Mouse (Mus musculus): ENCODE data around the gene Tmem212.
A peak's percentile ranks its signal among the peaks of the same experiment; 100 is the strongest.

The Tmem212 gene

DNA sequence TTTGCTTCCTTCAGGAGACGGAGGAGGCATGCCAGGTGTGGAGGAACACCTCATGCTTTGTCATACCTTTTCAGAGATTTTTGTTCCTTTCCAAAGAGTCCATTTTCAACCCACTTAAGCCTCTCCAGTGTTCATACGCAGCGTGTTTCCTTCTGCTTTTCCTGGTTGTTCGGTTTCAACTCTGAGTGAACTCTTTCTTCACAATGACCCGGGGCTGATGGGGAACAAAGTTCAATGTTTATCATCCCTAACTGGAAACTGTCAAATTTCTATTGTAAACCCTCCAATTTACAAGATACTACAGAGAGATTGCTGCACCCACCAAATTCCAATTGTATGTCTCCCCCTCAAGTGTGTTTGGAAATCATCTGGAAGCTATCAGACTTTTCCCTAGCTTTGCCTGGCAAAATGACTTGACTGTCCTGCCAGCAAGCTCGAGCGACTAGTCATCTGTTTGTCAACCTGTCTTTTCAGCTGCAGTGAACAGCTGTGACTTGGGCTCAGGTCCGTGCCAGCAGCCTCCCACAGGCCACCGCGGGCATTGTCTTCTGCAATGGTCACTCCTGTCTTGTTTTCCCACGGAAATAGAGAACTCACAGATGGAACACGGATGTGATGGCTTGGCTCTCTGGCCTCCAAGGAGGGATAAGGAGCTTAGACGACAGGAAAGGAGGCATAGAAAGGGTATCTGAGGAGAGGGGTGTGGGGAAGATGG lies 3.0 kb upstream of the Tmem212 start:
- no peak for DNase-seq (ENCODE audit: low read depth, low spot score)

DNA sequence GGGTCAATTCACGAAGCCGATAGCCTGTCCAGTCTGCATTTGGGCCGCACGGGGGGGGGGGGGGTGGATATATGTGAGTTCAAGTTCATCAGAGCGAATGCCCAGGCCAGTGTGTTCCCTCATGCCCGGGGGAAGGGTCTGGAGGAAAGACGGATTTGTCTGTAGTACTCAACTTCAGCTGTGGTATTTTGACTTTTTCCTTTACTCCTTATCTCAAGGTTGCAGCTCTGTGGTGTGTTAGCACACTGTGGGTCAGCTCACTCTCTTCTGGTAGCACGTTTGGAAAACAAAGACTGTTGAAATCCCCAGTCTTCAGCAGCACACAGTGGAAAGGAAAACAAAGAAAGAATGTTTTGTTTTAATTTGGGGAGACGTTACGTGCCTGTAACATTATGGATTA lies 2.0 kb upstream of the Tmem212 start:
- no peak for DNase-seq (ENCODE audit: low read depth, low spot score)

- no peak for DNase-seq (ENCODE audit: low read depth, low spot score)
Observed at GRCm38 (mm10) chr3:27886578-27886977, 9.6 kb downstream of the Tmem212 start.

DNA sequence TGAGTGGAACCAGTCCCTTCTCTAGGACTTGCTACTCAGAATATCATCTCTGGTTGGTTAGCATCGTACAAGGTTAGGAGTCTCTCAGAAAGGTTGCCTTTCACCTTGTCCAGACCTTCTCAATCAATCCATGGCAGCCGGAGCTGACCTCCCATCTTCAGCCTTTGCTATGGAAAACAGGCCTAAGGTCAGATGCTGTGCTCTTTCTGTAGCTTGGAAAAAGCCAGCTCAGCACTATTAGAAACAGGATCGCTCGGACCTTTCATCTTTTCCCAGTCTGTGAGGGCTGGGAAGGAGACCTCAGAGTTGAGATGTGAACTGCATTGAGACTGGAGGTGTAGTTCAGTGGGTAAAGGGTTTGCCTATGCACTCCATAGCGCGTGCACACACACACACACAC lies 10.6 kb downstream of the Tmem212 start:
- DNase-seq (ENCODE audit: low read depth, low spot score): no peak

DNA sequence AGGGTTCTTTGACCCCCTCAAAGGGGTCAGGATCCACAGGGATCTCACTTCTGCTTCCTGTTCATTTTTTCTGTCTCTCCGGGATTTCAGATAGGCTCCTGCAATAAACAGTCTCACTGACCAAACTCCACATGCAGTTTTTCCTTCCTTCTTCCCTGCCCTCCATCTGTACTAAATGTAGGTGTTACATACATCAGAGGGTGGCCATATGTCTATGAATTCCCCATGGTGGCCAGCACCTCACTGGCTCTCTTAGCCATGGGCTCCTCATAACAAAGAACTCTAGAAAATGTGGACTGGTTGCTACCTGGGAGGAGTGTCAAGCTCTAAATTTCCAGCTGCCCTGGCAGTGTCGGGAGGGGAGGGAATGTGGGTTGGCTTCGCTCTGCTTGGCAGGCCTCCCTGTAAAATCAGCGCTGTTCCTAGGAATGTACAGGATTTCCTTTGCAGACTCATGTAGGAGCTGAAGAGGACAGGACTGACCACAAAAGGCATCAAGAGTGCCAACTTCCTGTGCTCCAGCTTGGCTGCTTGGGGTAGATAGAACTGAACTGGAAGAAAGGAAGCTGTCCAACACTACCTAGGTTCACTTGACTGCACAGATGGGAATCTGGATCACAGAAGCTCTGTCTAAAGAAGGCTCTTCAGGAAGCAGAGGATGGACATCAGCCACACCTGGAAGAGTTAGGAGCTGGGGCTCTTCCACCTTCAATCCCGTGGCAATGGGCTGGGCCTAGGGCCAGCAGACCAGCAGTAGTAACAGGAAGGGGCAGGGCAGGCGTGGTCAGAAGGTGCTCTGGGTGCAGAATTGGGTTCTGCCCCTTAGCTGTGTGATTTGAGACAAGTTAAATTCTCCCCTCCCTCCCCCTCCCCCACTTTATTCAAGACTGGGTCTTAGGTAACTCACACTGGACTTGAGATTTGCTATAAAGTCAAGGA lies 14.0 kb downstream of the Tmem212 start:
- no peak for DNase-seq (ENCODE audit: low read depth, low spot score)

DNA sequence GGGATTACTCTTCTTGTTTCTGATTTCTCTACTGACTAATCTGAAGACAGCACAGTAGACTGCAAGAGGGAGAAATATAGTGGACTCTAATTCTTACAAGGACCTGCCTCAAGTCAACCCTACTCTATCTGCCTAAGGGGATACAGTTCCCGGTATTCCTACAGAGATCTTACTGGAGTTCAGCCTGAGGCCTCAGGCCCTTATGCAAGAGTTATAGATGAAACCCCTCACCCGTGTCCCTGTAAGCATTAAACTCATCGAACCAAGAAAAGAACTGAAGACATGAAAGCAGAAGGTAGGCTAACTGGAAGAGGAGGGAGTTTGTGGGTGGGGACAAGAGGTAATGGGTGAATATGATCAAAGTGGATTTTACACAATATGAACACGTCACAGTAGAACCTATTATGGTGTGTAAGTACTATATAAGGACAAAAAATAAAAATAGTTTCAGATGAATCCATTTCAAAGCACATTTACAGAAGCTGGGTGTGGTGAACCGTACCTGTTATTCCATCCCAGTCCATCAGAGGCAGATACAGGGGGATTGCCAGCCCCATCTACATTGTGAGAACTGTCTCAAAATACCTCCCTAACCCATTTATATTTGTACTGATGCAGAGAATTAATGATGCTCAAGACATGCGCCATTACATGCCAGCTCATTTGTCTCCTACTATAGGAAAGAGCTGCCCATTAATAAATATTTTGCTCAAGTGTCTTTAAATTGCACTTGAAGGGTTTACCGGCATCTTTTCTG lies 17.1 kb downstream of the Tmem212 start:
- no peak for DNase-seq (ENCODE audit: low read depth, low spot score)

GRCm38 (mm10) chr3:27873268-27874073 lies 22.7 kb downstream of the Tmem212 start:
- DNase-seq (ENCODE audit: low read depth, low spot score): no peak

- peak; percentile 18 for DNase-seq (ENCODE audit: low read depth, low spot score)
Observed at GRCm38 (mm10) chr3:27872429-27872828, 23.7 kb downstream of the Tmem212 start.

DNA sequence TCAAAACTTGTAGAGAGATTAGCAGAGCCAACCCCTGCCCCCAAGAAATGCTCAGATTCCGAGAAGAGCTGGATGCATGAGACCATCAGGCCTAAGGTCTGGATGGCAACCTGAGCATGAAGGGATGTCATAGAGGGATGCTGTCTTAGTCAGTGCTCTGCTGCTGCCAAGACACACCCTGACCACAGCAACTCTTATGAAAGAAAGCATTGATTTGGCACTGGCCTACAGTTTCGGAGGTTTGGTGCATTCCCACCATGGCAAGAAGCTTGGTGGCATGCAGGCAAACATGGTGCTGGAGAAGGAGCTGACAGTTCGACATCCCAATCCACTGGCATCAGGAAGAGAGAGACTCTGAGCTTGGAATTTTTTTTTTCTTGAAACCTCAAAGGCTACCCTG lies 24.3 kb downstream of the Tmem212 start:
- no peak for DNase-seq (ENCODE audit: low read depth, low spot score)

- no peak for DNase-seq (ENCODE audit: low read depth, low spot score)
Observed at GRCm38 (mm10) chr3:27871371-27871770, 24.8 kb downstream of the Tmem212 start.

DNA sequence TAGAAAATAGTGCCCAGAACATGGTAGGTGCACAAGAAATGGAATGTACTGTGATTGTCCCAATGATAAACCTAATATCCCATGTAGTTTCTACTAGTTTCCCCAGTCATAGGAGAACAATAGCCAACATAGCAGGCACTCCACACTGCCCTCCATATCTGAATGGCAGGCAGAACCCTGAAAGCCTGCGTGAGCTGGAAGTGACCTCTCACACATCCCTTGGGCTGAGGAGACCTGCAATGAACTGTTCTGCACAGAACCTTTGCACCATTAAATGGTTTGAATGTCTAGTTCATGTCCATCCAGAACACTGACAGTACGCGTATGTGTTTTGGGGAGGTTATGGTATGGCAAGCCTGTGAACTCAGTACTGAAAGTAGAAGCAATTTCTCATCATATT lies 27.5 kb downstream of the Tmem212 start:
- no peak for DNase-seq (ENCODE audit: low read depth, low spot score)

- DNase-seq (ENCODE audit: low read depth, low spot score): no peak
Observed at GRCm38 (mm10) chr3:27867731-27868130, 28.4 kb downstream of the Tmem212 start.

- DNase-seq (ENCODE audit: low read depth, low spot score): peak; percentile 24
Observed at GRCm38 (mm10) chr3:27862821-27863740, 33.1 kb downstream of the Tmem212 start.

DNA sequence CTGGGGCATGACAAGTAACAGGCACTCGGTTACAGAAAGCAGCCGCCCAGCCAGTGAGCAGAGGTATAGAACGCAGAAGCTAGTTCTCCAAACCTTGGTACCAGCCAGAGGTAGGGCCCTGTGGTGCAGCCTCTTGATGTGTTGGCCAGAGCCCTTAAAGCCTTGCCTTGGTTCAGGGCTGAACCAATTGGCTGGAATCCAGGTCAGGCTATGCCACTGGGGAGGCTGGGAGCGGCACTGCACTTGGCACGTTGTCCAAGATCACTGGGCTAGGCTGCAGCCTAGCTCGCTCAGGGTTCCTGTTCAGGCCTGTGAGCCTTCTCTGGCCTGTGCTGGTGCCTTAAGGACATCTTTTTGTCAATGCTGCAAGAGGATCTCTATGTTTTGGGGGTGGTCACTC lies 34.6 kb downstream of the Tmem212 start:
- no peak for DNase-seq (ENCODE audit: low read depth, low spot score)

- DNase-seq (ENCODE audit: low read depth, low spot score): no peak
Observed at GRCm38 (mm10) chr3:27861086-27861485, 35.1 kb downstream of the Tmem212 start.

- no peak for DNase-seq (ENCODE audit: low read depth, low spot score)
Observed at GRCm38 (mm10) chr3:27859161-27859561, 37.0 kb downstream of the Tmem212 start.

GRCm38 (mm10) chr3:27858441-27859115 lies 37.6 kb downstream of the Tmem212 start:
- no peak for DNase-seq (ENCODE audit: low read depth, low spot score)

DNA sequence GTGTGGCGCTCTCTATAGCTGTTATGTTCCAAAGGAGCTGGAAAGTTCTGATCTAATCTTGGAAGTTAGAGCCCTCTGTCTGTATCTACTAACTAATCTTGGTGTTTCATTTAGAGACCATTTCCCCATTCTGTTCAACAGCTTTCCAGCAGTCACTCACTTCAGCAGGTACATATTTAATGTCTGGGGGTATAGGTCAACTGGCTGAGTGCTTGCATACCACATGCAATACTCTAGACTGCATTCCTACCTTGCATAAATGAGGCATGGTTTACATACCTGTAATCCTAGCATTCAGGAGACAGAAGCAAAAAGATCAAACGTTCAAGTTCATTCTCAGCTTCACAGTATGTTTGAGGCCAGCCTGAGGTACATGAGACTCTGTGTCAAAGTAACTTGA lies 39.9 kb downstream of the Tmem212 start:
- DNase-seq (ENCODE audit: low read depth, low spot score): no peak

DNA sequence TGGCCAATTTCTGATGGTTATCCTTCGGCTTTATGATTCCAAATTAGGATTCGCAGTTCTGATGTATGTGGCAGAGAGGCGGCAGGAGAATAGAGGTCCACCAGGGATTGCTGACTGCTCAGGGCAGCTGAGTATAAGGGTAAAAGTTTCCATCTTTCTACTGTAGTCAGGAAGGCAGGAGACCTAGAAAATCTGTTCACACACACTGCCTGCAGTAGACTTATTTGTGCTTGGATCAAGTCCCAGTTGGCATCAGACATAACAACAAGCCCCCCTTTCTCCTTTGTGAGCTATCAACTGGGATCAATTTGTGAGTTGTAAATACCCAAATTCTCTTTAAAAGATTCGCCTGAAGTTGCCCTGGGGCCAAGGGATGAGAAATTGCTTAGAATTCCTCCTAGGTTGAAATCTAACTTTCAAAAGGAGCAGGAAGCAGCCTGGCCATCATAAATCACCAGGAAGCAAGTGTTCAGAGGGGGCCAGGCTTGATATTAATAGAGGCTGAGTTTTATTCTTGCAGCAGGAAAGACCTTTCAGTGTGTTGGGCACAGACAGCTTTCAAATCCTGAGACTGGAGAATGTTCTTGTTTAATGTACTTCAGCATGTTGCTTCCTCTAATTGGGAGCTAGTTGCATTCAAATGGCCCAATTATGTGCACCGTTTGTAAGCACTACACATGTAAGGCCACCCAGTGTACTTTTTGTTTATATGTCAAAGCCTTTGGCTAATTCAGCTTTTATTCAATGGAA lies 41.6 kb downstream of the Tmem212 start:
- no peak for DNase-seq (ENCODE audit: low read depth, low spot score)

Measured in WW6 (cell line).